Mouse (Mus musculus) common myeloid progenitor, adult 5-6 weeks (primary cell): ENCODE data around the gene Gm10392. TPM values are rescaled to one million over a fixed set of nuclear protein-coding genes. Genes with fewer than 3 reads are reported as not detected.

Experiments used
- total RNA-seq: library from RNA; stranded (forward); fragments of 200-1000, 187-1606 nt; gene quantifications from 2 replicates; pipeline ENCODE4 v1.2.3, GENCODE M21; 2017

The Gm10392 gene
- total RNA-seq, 1 experiment from 2014 or later, result 0.82 TPM

Other genes starting within 250 kb of the Gm10392 start
- not detected in 2 replicates for gene Coro6, start 56.8 kb downstream of the Gm10392 start, total RNA-seq
- gene Ankrd13b, start 29.5 kb downstream of the Gm10392 start, total RNA-seq, result 8.7 and 10.5 TPM in 2 replicates
- 22.4 and 24.1 TPM in 2 replicates for gene Git1, start 25.6 kb downstream of the Gm10392 start, total RNA-seq
- 5.9 and 9.4 TPM in 2 replicates for gene Abhd15, start 4.1 kb downstream of the Gm10392 start, total RNA-seq
- 3.1 and 3.5 TPM in 2 replicates for gene Trp53i13, start 3.2 kb downstream of the Gm10392 start, total RNA-seq
- gene Taok1, start 88.6 kb upstream of the Gm10392 start, total RNA-seq, result 42.3 and 49.5 TPM in 2 replicates
- 80.2 and 84.7 TPM in 2 replicates for gene Nufip2, start 167.0 kb upstream of the Gm10392 start, total RNA-seq
- gene Cryba1, start 206.1 kb upstream of the Gm10392 start, total RNA-seq, result not detected in 2 replicates
- 118 and 140 TPM in 2 replicates for gene Myo18a, start 244.0 kb upstream of the Gm10392 start, total RNA-seq